Mouse (Mus musculus) kidney, adult 2 months (tissue): ENCODE data around the gene Ndufaf2.

ENCODE experiments used
- CTCF ChIP-seq: fragments of 200-500 bp; conservative IDR thresholded peaks from 2 replicates; pipeline ENCODE4 v1.5.1; 2011; ENCODE audit warnings: low read depth, mild to moderate bottlenecking, control low read depth, low read length, moderate library complexity, mixed read lengths; ENCODE audit not compliant: insufficient read depth, insufficient read length
- POLR2A ChIP-seq: fragments of 200-500 bp; IDR thresholded peaks from one replicate; pipeline ENCODE4 v1.6.1; 2011; ENCODE audit warnings: low read depth, low read length, control low read depth

- no peak for TF ChIP-seq POLR2A
- peak; percentile 92 for TF ChIP-seq CTCF
These were observed 117.1 kb downstream of the Ndufaf2 start for GRCm38 (mm10) chr13:108041358-108041757.
